Mouse (Mus musculus) liver, embryonic 15.5 days (tissue): Measurements from ENCODE around the gene Usp22. TPM values are rescaled to one million over a fixed set of nuclear protein-coding genes. Genes with fewer than 3 reads are reported as not detected.
"Not testable (repeated sequence)": the region's sequence is repeated elsewhere in the genome, so short reads cannot be mapped to it uniquely, and the experiment has no call there.

Source experiments
- ATAC-seq: fragments of 200-750 bp; cut with Nextera tagmentation; 2 replicates; pipeline ENCODE4 v1.8.0; 2017; ENCODE audit warnings: moderate number of reproducible peaks, mild to moderate bottlenecking, moderate library complexity; ENCODE audit not compliant: insufficient read depth
- H3K27ac ChIP-seq: fragments of 300-500 bp; sonication (generic); replicated peaks from 2 replicates; pipeline ENCODE4 v1.5.1; 2015; ENCODE audit warnings: mild to moderate bottlenecking, inconsistent platforms
- H3K27me3 ChIP-seq: fragments of 300-500 bp; sonication (generic); 2 replicates; pipeline ENCODE4 v1.6.1; 2015; ENCODE audit warnings: mild to moderate bottlenecking, inconsistent platforms
- H3K36me3 ChIP-seq: fragments of 300-500 bp; sonication (generic); replicated peaks from 2 replicates; pipeline ENCODE4 v1.6.1; 2015; ENCODE audit warnings: moderate library complexity, mild to moderate bottlenecking, inconsistent platforms
- H3K4me1 ChIP-seq: fragments of 300-500 bp; sonication (generic); replicated peaks from 2 replicates; pipeline ENCODE4 v1.6.1; 2015; ENCODE audit warnings: inconsistent platforms
- H3K4me2 ChIP-seq: fragments of 300-500 bp; sonication (generic); 2 replicates; pipeline ENCODE4 v1.6.1; 2015; ENCODE audit warnings: moderate library complexity, mild to moderate bottlenecking, inconsistent platforms
- H3K4me3 ChIP-seq: fragments of 300-500 bp; sonication (generic); replicated peaks from 2 replicates; pipeline ENCODE4 v1.5.1; 2015; ENCODE audit warnings: mild to moderate bottlenecking, inconsistent platforms
- H3K9ac ChIP-seq: fragments of 300-500 bp; sonication (generic); 2 replicates; pipeline ENCODE4 v1.6.1; 2015; ENCODE audit warnings: moderate library complexity, mild to moderate bottlenecking, inconsistent platforms
- H3K9me3 ChIP-seq: fragments of 300-500 bp; sonication (generic); replicated peaks from 2 replicates; pipeline ENCODE4 v1.6.1; 2016; ENCODE audit warnings: inconsistent platforms
- WGBS: fragments of 180-500 bp; shearing (Covaris S2); methylation state at CpG from one replicate; pipeline ENCODE4 v1.1.7; 2015; ENCODE audit warnings: mixed read lengths; ENCODE audit not compliant: insufficient replicate concordance; 5-methylcytosine and 5-hydroxymethylcytosine counted together
- polyA plus RNA-seq: library from polyadenylated mRNA; unstranded; fragments of >200 nt; fragmentation: Nextera tagmentation; extraction: Ambion mirVana; gene quantifications from 2 replicates; pipeline ENCODE4 v1.2.1, GENCODE M21; 2015

Gene Usp22
- polyA plus RNA-seq, 1 experiment from 2014 or later = 15.9 TPM

- ATAC-seq = no peak
- no peaks in the 10 kb centered on the region for H3K9me3 ChIP-seq
- H3K36me3 ChIP-seq = no peaks in the 10 kb centered on the region
- no peak overlapping the region for H3K4me2 ChIP-seq
- H3K9ac ChIP-seq = no peak overlapping the region
- H3K27me3 ChIP-seq = no peaks in the 10 kb centered on the region; the same call in none of the 2 replicates
- 75% methylated on average over 10 of the region's 10 CpGs for whole genome bisulfite sequencing
- no peaks in the 10 kb centered on the region for H3K4me1 ChIP-seq
- H3K4me3 ChIP-seq = no peak overlapping the region
- H3K27ac ChIP-seq = no peak overlapping the region
These were observed 30.5 kb upstream of the Usp22 start for GRCm38 (mm10) chr11:61205167-61205950.

GRCm38 (mm10) chr11:61202810-61203209 lies 28.0 kb upstream of the Usp22 start:
- 51% methylated on average over 2 of the region's 2 CpGs for WGBS
- H3K36me3 ChIP-seq = no peaks in the 10 kb centered on the region
- no peaks in the 10 kb centered on the region for H3K9me3 ChIP-seq
- no peak overlapping the region for H3K4me2 ChIP-seq
- H3K27me3 ChIP-seq = no peaks in the 10 kb centered on the region; the same call in 1 of the 2 replicates
- no peak overlapping the region for H3K27ac ChIP-seq
- ATAC-seq = no peak
- H3K4me3 ChIP-seq = no peak overlapping the region
- no peaks in the 10 kb centered on the region for H3K4me1 ChIP-seq
- H3K9ac ChIP-seq = no peak overlapping the region

GRCm38 (mm10) chr11:61202186-61202585 lies 27.3 kb upstream of the Usp22 start:
- no peak overlapping the region for H3K27ac ChIP-seq
- no peak for ATAC-seq
- H3K4me1 ChIP-seq = no peaks in the 10 kb centered on the region
- H3K27me3 ChIP-seq = no peaks in the 10 kb centered on the region; the same call in 1 of the 2 replicates
- WGBS = 58% methylated on average over 6 of the region's 6 CpGs
- H3K9me3 ChIP-seq = no peaks in the 10 kb centered on the region
- H3K36me3 ChIP-seq = no peaks in the 10 kb centered on the region
- H3K4me3 ChIP-seq = no peak overlapping the region
- no peak overlapping the region for H3K4me2 ChIP-seq
- H3K9ac ChIP-seq = no peak overlapping the region

DNA sequence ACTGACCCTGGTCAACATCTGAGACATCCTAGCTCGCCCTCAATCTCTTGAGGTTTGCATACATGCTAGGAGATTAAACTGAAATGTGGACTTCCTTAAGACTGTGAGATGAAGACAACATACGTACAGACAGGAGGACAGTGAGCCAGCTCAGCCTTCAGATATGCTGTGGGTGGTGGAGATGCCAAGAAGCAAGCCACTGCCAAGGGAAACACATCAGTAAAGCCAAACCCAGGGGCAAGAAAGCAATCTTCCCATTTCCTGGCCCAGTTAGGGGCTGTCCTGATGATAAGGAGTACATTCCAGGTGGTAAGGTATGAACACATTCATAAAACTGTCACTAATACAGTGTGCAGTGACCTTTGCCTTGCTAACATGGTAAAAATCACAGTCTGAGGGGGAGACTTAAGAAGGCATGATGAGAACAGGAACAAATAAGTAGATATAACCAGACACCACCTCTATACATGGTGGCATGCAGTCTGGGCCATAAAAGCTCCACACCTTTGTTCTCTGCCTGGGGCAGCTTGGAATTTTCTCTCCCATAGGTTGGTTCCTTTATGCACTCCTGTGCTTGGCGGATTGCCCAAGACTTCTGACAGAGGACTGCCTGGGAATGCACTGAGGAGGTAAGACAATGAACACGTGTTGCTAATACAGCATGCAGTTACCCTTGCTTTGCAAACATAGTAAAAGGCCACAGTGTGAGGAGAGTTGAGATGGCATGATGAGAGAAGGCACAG lies 24.9 kb upstream of the Usp22 start:
- Histone ChIP-seq H3K4me2 (no peak overlapping the region), H3K36me3 (no peaks in the 10 kb centered on the region), H3K4me1 (no peaks in the 10 kb centered on the region), H3K27ac (no peak overlapping the region), H3K27me3 (peaks cover under 1% of the 10 kb centered on the region), H3K4me3 (no peak overlapping the region), H3K9me3 (no peaks in the 10 kb centered on the region), H3K9ac (no peak overlapping the region)
- 46% methylated on average over 4 of the region's 4 CpGs for WGBS
- ATAC-seq = no peak

GRCm38 (mm10) chr11:61197935-61198334 lies 23.1 kb upstream of the Usp22 start:
- H3K4me1 ChIP-seq = no peaks in the 10 kb centered on the region
- no peak overlapping the region for H3K27ac ChIP-seq
- no peaks in the 10 kb centered on the region for H3K36me3 ChIP-seq
- peaks cover 14% of the 10 kb centered on the region for H3K27me3 ChIP-seq
- H3K9ac ChIP-seq = no peak overlapping the region
- no peak overlapping the region for H3K4me3 ChIP-seq
- no peak overlapping the region for H3K4me2 ChIP-seq
- no peaks in the 10 kb centered on the region for H3K9me3 ChIP-seq
- no peak for ATAC-seq

DNA sequence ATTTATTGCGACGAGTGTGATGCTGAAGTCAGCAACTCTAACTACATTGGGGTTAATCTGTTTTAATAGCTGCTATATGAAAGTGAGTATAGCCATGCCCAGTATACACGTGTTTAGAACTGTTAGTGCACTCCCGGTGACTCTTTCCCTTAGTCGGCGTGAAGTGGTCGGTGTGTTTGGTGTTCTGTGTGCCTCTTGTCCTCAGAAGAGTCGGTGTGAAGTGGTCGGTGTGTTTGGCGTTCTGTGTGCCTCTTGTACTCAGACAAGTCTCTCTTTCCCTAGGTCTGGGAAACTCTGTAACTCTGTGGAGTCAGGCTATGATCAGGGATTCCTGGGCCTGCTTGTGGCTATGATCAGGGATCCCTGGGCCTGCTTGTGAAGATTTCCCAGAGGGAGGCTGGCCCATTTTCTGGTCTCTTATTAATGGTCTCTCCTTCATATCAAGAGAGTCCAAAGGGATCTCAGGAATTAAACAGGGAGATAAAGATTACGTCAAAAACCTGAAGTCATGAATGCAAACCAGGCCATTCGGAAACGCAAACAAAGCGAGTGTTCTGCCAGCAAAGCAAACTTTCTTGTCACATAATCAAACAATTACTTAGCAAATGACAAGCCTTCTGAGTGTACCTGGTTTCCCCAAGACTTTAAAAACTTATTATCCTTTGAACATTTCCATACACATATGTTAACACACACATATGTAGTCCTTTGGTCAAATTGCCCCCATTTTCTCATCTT lies 21.9 kb upstream of the Usp22 start:
- Histone ChIP-seq H3K4me1 (no peaks in the 10 kb centered on the region), H3K9me3 (no peaks in the 10 kb centered on the region), H3K27ac (no peak overlapping the region), H3K27me3 (peaks cover 14% of the 10 kb centered on the region; the same call in 1 of the 2 replicates), H3K9ac (no peak overlapping the region), H3K4me2 (no peak overlapping the region), H3K36me3 (no peaks in the 10 kb centered on the region), H3K4me3 (no peak overlapping the region)
- WGBS = 66% methylated on average over 14 of the region's 14 CpGs
- ATAC-seq = no peak

GRCm38 (mm10) chr11:61193392-61193791 lies 18.5 kb upstream of the Usp22 start:
- Histone ChIP-seq H3K9me3 (no peaks in the 10 kb centered on the region), H3K9ac (no peak overlapping the region), H3K4me1 (no peaks in the 10 kb centered on the region), H3K4me2 (no peak overlapping the region), H3K27me3 (peaks cover 14% of the 10 kb centered on the region; the same call in 1 of the 2 replicates), H3K4me3 (no peak overlapping the region), H3K36me3 (no peaks in the 10 kb centered on the region), H3K27ac (no peak overlapping the region)
- 3% methylated on average over 9 of the region's 9 CpGs for WGBS
- ATAC-seq = no peak

DNA sequence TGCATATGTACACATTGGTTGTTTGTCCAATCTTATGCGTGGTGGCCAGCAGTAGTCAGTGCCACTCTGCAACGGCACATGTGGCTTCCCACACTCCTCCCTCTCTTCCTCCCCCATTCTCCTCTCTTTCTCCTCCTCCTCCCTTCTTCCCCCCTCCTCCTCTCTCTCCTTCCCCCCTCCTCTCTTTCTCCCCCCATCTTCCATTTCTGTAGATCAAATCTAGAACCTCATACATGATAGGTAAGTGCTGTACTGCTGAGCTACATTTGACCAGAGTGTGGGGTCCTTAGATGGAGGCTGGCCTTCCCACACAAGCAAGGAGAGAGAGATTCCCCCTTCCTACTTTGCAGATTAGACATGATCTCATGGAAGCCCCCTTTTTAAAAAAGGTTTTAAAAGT lies 17.9 kb upstream of the Usp22 start:
- Histone ChIP-seq H3K9ac (no peak overlapping the region), H3K27ac (no peak overlapping the region), H3K4me1 (no peaks in the 10 kb centered on the region), H3K4me3 (no peak overlapping the region), H3K36me3 (no peaks in the 10 kb centered on the region), H3K9me3 (no peaks in the 10 kb centered on the region), H3K4me2 (no peak overlapping the region), H3K27me3 (peaks cover 17% of the 10 kb centered on the region; the same call in 1 of the 2 replicates)
- no peak for ATAC-seq
- 94% methylated on average over 2 of the region's 2 CpGs for WGBS

- not testable (repeated sequence) for ATAC-seq, H3K4me3 ChIP-seq, H3K4me2 ChIP-seq, H3K4me1 ChIP-seq, H3K27ac ChIP-seq, H3K9me3 ChIP-seq, H3K9ac ChIP-seq, H3K36me3 ChIP-seq
- peaks cover 17% of the 10 kb centered on the region; the same call in 1 of the 2 replicates for H3K27me3 ChIP-seq
- WGBS = 96% methylated on average over 8 of the region's 10 CpGs
These were observed 17.3 kb upstream of the Usp22 start for GRCm38 (mm10) chr11:61192123-61192522.

DNA sequence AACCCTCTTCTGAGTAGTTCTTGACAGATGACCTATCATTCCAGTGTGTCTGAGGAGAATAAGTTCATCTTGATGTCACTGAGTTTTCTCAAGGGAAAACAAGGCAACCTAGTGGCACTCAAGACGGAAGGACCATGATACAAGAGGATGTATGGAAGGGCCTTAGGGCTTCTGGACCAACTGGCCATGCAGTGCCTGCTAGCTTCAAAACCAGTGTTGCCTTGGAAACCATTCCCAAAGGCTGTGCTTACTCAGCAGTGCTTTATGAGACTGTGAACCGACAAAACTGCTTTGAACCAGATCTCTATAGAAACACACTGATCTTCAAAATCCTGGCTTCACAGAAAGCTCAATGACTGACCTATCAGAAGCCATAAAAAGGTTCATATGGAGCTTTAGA lies 15.9 kb upstream of the Usp22 start:
- WGBS = 63% methylated on average over 2 of the region's 2 CpGs
- Histone ChIP-seq H3K4me2 (no peak overlapping the region), H3K9ac (no peak overlapping the region), H3K27me3 (peaks cover 17% of the 10 kb centered on the region; the same call in 1 of the 2 replicates), H3K36me3 (no peaks in the 10 kb centered on the region), H3K27ac (no peak overlapping the region), H3K4me1 (no peaks in the 10 kb centered on the region), H3K4me3 (no peak overlapping the region), H3K9me3 (no peaks in the 10 kb centered on the region)
- no peak for ATAC-seq

DNA sequence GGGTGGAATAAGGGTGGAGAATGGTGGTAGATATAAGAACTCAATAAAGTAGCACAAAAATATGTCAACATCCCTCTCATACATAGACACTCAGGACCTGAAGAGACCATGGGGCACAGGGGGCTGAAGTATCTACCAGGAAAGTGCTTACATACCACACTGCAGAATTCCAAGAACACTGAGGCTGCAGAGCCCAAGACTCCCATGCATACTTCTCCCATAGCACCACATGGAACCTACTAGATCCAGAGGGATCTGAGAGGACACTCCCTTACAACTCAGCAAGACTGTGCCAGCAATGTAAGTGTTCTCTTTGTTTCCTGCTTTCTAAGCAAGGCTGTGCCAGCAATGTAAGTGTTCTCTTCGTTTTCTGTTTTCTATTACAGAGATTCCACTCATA lies 9.0 kb upstream of the Usp22 start:
- Histone ChIP-seq H3K9me3 (no peaks in the 10 kb centered on the region), H3K4me2 (no peak overlapping the region), H3K27ac (no peak overlapping the region), H3K36me3 (no peaks in the 10 kb centered on the region), H3K27me3 (0 out of 2 replicates have a peak, but pooled peaks cover 8% of the 10 kb centered on the region), H3K4me1 (no peaks in the 10 kb centered on the region), H3K9ac (no peak overlapping the region), H3K4me3 (no peak overlapping the region)
- ATAC-seq = no peak
- 45% methylated on average over 1 of the region's 1 CpGs for WGBS
